In the genomic region with DNA sequence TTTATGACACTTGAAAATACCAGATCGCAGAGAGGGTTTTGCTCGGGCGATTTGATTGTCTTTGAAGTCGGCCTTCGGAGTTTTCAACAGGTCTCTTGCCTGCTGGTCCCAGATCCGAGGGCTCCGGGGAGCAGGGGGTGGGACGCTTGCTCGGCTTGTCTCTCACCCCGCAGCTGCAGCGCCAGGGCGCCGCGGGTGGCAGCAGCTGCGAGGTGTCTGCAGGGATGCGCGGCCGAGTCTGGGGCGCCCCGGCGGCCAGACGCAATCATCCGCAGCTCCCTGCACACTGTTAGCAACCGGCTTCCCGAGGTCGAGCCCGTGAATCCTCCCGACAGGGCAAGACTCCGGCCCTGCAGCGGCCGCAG, we compare ENCODE assay signal across 8 mouse cellular contexts.
DNase-seq lines count a peak whose midpoint lies in the region; ATAC-seq lines count a peak whose summit lies in the region.

No protein-coding gene starts in this region.

- H3K4me2 ChIP-seq in kidney, embryonic 15.5 days, result peak overlapping the region; percentile 90
- peak overlapping the region; percentile 93 for H3K4me2 ChIP-seq in stomach, embryonic 14.5 days (replicated peaks; ENCODE audit: low read depth, low read length)

- H3K36me3 ChIP-seq in kidney, embryonic 15.5 days, result no peaks in the 10 kb centered on the region
- no peaks in the 10 kb centered on the region for H3K36me3 ChIP-seq in stomach, embryonic 14.5 days (ENCODE audit: control insufficient read depth, insufficient read depth, low read length)

- peak overlapping the region; percentile 31 for H3K9ac ChIP-seq in kidney, embryonic 15.5 days
- peak overlapping the region; percentile 23; the same call in 1 of the 2 replicates for H3K9ac ChIP-seq in stomach, embryonic 14.5 days (replicated peaks; ENCODE audit: low read depth, low read length)

- peak; percentile 71 for ATAC-seq in granulocyte monocyte progenitor cell, adult 5-6 weeks (replicated peaks; ENCODE audit: poor library complexity, severe bottlenecking)
- ATAC-seq in kidney, embryonic 15.5 days (replicated peaks; ENCODE audit: low FRiP score), result peak; percentile 89
- peak; percentile 63 for ATAC-seq in megakaryocyte, adult 5-6 weeks (ENCODE audit: poor library complexity, severe bottlenecking)
- peak; percentile 38; the same call in 1 of the 2 replicates for ATAC-seq in stomach, embryonic 14.5 days (ENCODE audit: insufficient number of reproducible peaks, insufficient read depth, low FRiP score, low read depth)

- H3K9me3 ChIP-seq in kidney, embryonic 15.5 days (replicated peaks), result no peaks in the 10 kb centered on the region
- H3K9me3 ChIP-seq in stomach, embryonic 14.5 days (ENCODE audit: control insufficient read depth, low read depth, low read length), result no peaks in the 10 kb centered on the region

- DNase-seq in ovary, postnatal 36 days (ENCODE audit: low spot score), result peak; percentile 31
- no peak for DNase-seq in ovary, postnatal 14 days (ENCODE audit: low spot score)
- DNase-seq in embryo, embryonic 10.5 days (ENCODE audit: low spot score), result peak; percentile 74
- DNase-seq in T-cell, adult 2 months (ENCODE audit: low spot score), result no peak

- peaks cover 16% of the 10 kb centered on the region for H3K4me1 ChIP-seq in kidney, embryonic 15.5 days
- H3K4me1 ChIP-seq in stomach, embryonic 14.5 days (ENCODE audit: control insufficient read depth, insufficient read depth, low read length), result peaks cover 9% of the 10 kb centered on the region; the same call in 1 of the 2 replicates

- H3K27me3 ChIP-seq in kidney, embryonic 15.5 days, result peaks cover 88% of the 10 kb centered on the region
- H3K27me3 ChIP-seq in stomach, embryonic 14.5 days (ENCODE audit: control insufficient read depth, insufficient read depth, low read length), result peaks cover 7% of the 10 kb centered on the region; the same call in 1 of the 2 replicates

- WGBS in kidney, embryonic 15.5 days, result under 1% methylated on average over 31 of the region's 31 CpGs
- 1% methylated on average over 30 of the region's 31 CpGs for WGBS in stomach, embryonic 14.5 days

- peak overlapping the region; percentile 49 for H3K4me3 ChIP-seq in kidney, embryonic 15.5 days (replicated peaks)
- peak overlapping the region; percentile 45 for H3K4me3 ChIP-seq in stomach, embryonic 14.5 days (ENCODE audit: low read depth, low read length)

- no peak overlapping the region for H3K27ac ChIP-seq in kidney, embryonic 15.5 days
- H3K27ac ChIP-seq in stomach, embryonic 14.5 days (ENCODE audit: low read length), result no peak overlapping the region

Comparison
In these comparisons a context has a peak if more than half of its experiments do, and no peak if none do; other contexts are left out.
1. DNase-seq: peak in ovary, postnatal 36 days (single experiment) and embryo, embryonic 10.5 days (single experiment); none in ovary, postnatal 14 days (single experiment) and T-cell, adult 2 months (single experiment).
2. ATAC-seq: peak in every context shown above with its lines; median percentile 89 in kidney, embryonic 15.5 days; 71 in granulocyte monocyte progenitor cell, adult 5-6 weeks; 63 in megakaryocyte, adult 5-6 weeks; 38 in stomach, embryonic 14.5 days.